8 mouse cellular contexts compared by ENCODE assay signal in the genomic region with DNA sequence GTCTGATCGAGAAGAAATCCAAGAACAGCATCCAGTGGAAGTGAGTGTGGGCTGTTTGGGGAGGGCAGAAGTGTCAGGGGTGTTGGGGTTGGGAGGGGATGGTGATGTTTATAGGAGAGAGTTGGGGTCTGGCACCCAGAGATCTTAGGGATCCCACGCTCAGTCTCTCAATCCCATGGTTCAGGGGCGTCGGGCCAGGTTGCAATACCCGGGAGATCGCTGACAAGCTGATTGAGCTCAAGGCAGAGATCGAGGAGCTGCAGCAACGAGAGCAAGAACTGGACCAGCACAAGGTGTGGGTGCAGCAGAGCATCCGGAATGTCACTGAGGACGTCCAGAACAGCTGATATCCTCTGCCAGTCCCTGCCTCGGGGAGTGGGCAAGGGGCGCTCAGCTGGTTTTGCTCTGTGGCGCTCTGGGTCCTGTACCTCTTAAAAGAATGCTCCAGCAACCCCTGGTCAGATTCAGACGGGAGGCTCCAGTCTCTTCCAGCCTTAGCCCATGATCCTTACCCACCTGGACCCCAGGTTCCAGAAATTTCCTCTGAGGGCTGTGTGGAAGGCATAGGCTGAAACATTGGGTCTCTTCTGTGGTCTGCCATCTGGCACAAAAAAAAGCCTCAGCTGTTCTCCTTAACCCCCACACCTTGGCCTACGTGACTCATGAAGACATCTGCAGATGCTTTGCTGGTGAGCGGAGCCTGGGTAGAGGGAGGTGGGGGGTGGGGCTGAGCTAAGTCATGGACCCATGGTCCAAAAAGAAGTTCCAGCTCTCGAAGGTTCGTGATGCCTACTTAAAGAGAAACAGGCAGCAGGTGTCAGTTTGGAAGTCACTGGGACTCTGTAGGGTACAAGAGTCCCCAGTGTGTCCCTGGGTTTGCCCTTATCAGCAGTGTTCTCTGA. TPM values are rescaled to one million over a fixed set of nuclear protein-coding genes. Genes with fewer than 3 reads are reported as not detected.
A peak's percentile ranks its signal among the peaks of the same experiment; 100 is the strongest.
DNase-seq lines count a peak whose midpoint lies in the region; ATAC-seq and TF ChIP-seq lines count a peak whose summit lies in the region.

No protein-coding gene starts in this region.

- H3K27ac ChIP-seq in kidney, adult 2 months (ENCODE audit: insufficient read depth, low read depth, low read length): no peak overlapping the region
- H3K27ac ChIP-seq in hindbrain, embryonic 12.5 days: no peak overlapping the region
- H3K27ac ChIP-seq in midbrain, embryonic 12.5 days (replicated peaks): no peak overlapping the region

- peak overlapping the region; percentile 99 for H3K4me2 ChIP-seq in hindbrain, embryonic 12.5 days (replicated peaks)
- H3K4me2 ChIP-seq in midbrain, embryonic 12.5 days (replicated peaks): peak overlapping the region; percentile 98

- TF ChIP-seq POLR2A in kidney, adult 2 months (IDR thresholded peaks at IDR 0.05; ENCODE audit: low read depth, low read length): no peak

- TF ChIP-seq CTCF in kidney, adult 2 months (conservative IDR thresholded peaks at IDR 0.05; ENCODE audit: insufficient read depth, insufficient read length, low read depth, low read length): no peak

- no peaks in the 10 kb centered on the region for H3K9me3 ChIP-seq in hindbrain, embryonic 12.5 days (replicated peaks)
- no peaks in the 10 kb centered on the region for H3K9me3 ChIP-seq in midbrain, embryonic 12.5 days

- no peaks in the 10 kb centered on the region for H3K27me3 ChIP-seq in kidney, adult 2 months (replicated peaks; ENCODE audit: control insufficient read depth, insufficient read depth, low read length)
- H3K27me3 ChIP-seq in hindbrain, embryonic 12.5 days: peaks cover 8% of the 10 kb centered on the region; the same call in 1 of the 2 replicates
- peaks cover 3% of the 10 kb centered on the region; the same call in 1 of the 2 replicates for H3K27me3 ChIP-seq in midbrain, embryonic 12.5 days

- peak overlapping the region; percentile 96 for H3K9ac ChIP-seq in hindbrain, embryonic 12.5 days
- H3K9ac ChIP-seq in midbrain, embryonic 12.5 days (replicated peaks): peak overlapping the region; percentile 85

- H3K4me3 ChIP-seq in kidney, adult 2 months (ENCODE audit: insufficient read depth, low read depth, low read length): peak overlapping the region; percentile 88
- peak overlapping the region; percentile 97 for H3K4me3 ChIP-seq in hindbrain, embryonic 12.5 days
- H3K4me3 ChIP-seq in midbrain, embryonic 12.5 days: peak overlapping the region; percentile 78

- WGBS in kidney, adult 2 months: 37% methylated on average over 18 of the region's 18 CpGs
- WGBS in hindbrain, embryonic 12.5 days: 70% methylated on average over 18 of the region's 18 CpGs
- 64% methylated on average over 18 of the region's 18 CpGs for WGBS in midbrain, embryonic 12.5 days

- no peak for ATAC-seq in hindbrain, embryonic 12.5 days (ENCODE audit: low FRiP score)
- no peak for ATAC-seq in midbrain, embryonic 12.5 days (ENCODE audit: low FRiP score, low read depth)

- peaks cover 7% of the 10 kb centered on the region; the same call in 1 of the 2 replicates for H3K4me1 ChIP-seq in kidney, adult 2 months (ENCODE audit: control insufficient read depth, insufficient read depth, low read length)
- peaks cover 18% of the 10 kb centered on the region for H3K4me1 ChIP-seq in hindbrain, embryonic 12.5 days
- H3K4me1 ChIP-seq in midbrain, embryonic 12.5 days: peaks cover 17% of the 10 kb centered on the region

- no peak for DNase-seq in kidney, adult 2 months
- no peak for DNase-seq in kidney, adult 18-20 months
- DNase-seq in NIH3T3 (ENCODE audit: low read depth): peak; percentile 73
- no peak for DNase-seq in ovary, postnatal 14 days (ENCODE audit: low spot score)
- DNase-seq in embryo, embryonic 9.5 days (ENCODE audit: extremely low spot score): no peak
- DNase-seq in gastrocnemius, adult 18-20 months (ENCODE audit: low spot score): no peak

- no peaks in the 10 kb centered on the region; the same call in none of the 2 replicates for H3K36me3 ChIP-seq in kidney, adult 2 months (ENCODE audit: control insufficient read depth, insufficient read depth, low read length)
- peaks cover 38% of the 10 kb centered on the region for H3K36me3 ChIP-seq in hindbrain, embryonic 12.5 days
- H3K36me3 ChIP-seq in midbrain, embryonic 12.5 days: peaks cover 43% of the 10 kb centered on the region

RNA-seq across cellular contexts. Expression of a gene that starts 1.1 kb away (rescaled TPM):
- 88.1 and 93.5 TPM in 2 replicates for polyA plus RNA-seq in kidney, adult 2 months (2012; rRNA removed)
- 68.8 and 69.9 TPM in 2 replicates for polyA plus RNA-seq in hindbrain, embryonic 12.5 days (2016; fragmentation: Nextera tagmentation; extraction: Ambion mirVana)
- polyA plus RNA-seq in midbrain, embryonic 12.5 days (2016; fragmentation: Nextera tagmentation; extraction: Ambion mirVana): 76.6 and 76.8 TPM in 2 replicates
- total RNA-seq in gastrocnemius, adult 18-20 months (2021): 10 to 100 TPM; 31.2 to 31.7 TPM

RNA-seq across cellular contexts. Expression of a gene that starts 2.7 kb away (rescaled TPM):
- 11.7 and 15.3 TPM in 2 replicates for polyA plus RNA-seq in kidney, adult 2 months (2012; rRNA removed)
- polyA plus RNA-seq in hindbrain, embryonic 12.5 days (2016; fragmentation: Nextera tagmentation; extraction: Ambion mirVana): 12.7 and 15.7 TPM in 2 replicates
- 12.0 and 12.8 TPM in 2 replicates for polyA plus RNA-seq in midbrain, embryonic 12.5 days (2016; fragmentation: Nextera tagmentation; extraction: Ambion mirVana)
- total RNA-seq in gastrocnemius, adult 18-20 months (2021): 1 to 10 TPM in 1 of 2 experiments, under 1 TPM in 1; 0.85 to 1.3 TPM

RNA-seq across cellular contexts. Expression of a gene that starts 6.8 kb away (rescaled TPM):
- 49.6 and 60.3 TPM in 2 replicates for polyA plus RNA-seq in kidney, adult 2 months (2012; rRNA removed)
- 2.7 and 3.2 TPM in 2 replicates for polyA plus RNA-seq in hindbrain, embryonic 12.5 days (2016; fragmentation: Nextera tagmentation; extraction: Ambion mirVana)
- 1.7 and 2.4 TPM in 2 replicates for polyA plus RNA-seq in midbrain, embryonic 12.5 days (2016; fragmentation: Nextera tagmentation; extraction: Ambion mirVana)
- 1 to 10 TPM; 1.3 to 2.2 TPM for total RNA-seq in gastrocnemius, adult 18-20 months (2021)

RNA-seq across cellular contexts. Expression of a gene that starts 8.9 kb away (rescaled TPM):
- polyA plus RNA-seq in kidney, adult 2 months (2012; rRNA removed): 2.1 and 2.5 TPM in 2 replicates
- 63.2 and 74.0 TPM in 2 replicates for polyA plus RNA-seq in hindbrain, embryonic 12.5 days (2016; fragmentation: Nextera tagmentation; extraction: Ambion mirVana)
- polyA plus RNA-seq in midbrain, embryonic 12.5 days (2016; fragmentation: Nextera tagmentation; extraction: Ambion mirVana): 54.8 and 59.8 TPM in 2 replicates
- under 1 TPM; 0.53 to 0.74 TPM for total RNA-seq in gastrocnemius, adult 18-20 months (2021)

RNA-seq across cellular contexts. Expression of a gene that starts 22.7 kb away (rescaled TPM):
- 4.8 and 5.6 TPM in 2 replicates for polyA plus RNA-seq in kidney, adult 2 months (2012; rRNA removed)
- polyA plus RNA-seq in hindbrain, embryonic 12.5 days (2016; fragmentation: Nextera tagmentation; extraction: Ambion mirVana): 2.7 and 4.0 TPM in 2 replicates
- 3.3 and 3.9 TPM in 2 replicates for polyA plus RNA-seq in midbrain, embryonic 12.5 days (2016; fragmentation: Nextera tagmentation; extraction: Ambion mirVana)
- total RNA-seq in gastrocnemius, adult 18-20 months (2021): 10 to 100 TPM; 32.7 to 38.9 TPM

Comparison
In these comparisons a context has a peak if more than half of its experiments do, and no peak if none do; other contexts are left out.
1. RNA of a gene that starts 6.8 kb away (polyA plus RNA-seq): 49.6 to 60.3 TPM in kidney, adult 2 months; 2.7 to 3.2 TPM in hindbrain, embryonic 12.5 days and 1.7 to 2.4 TPM in midbrain, embryonic 12.5 days; every median in the first group is over 10 times any median in the second.
2. Peak in every context shown above with its lines, with median percentiles within 50 percentile points of each other: H3K4me3 ChIP-seq.